Mouse (Mus musculus): ENCODE measurements around the gene Gm31371.
"Not testable (repeated sequence)": the region's sequence is repeated elsewhere in the genome, so short reads cannot be mapped to it uniquely, and the experiment has no call there.

The Gm31371 gene

GRCm38 (mm10) chr8:19903092-19903491 lies at the start of gene Gm31371:
Gm31371 (plus strand) TSS chr8:19903392.
- DNase-seq = not testable (repeated sequence)

GRCm38 (mm10) chr8:19906425-19907055 lies 3.3 kb downstream of the Gm31371 start:
- DNase-seq = not testable (repeated sequence)

- DNase-seq = not testable (repeated sequence)
Observed at GRCm38 (mm10) chr8:19908841-19909321, 5.7 kb downstream of the Gm31371 start.

- not testable (repeated sequence) for DNase-seq
Observed at GRCm38 (mm10) chr8:19919086-19919485, 15.9 kb downstream of the Gm31371 start.

- not testable (repeated sequence) for DNase-seq
Observed at GRCm38 (mm10) chr8:19934274-19934673, 31.1 kb downstream of the Gm31371 start.

GRCm38 (mm10) chr8:19935541-19936030 lies 32.4 kb downstream of the Gm31371 start:
- not testable (repeated sequence) for DNase-seq

- DNase-seq = no peak
Observed at GRCm38 (mm10) chr8:19960935-19961334, 57.7 kb downstream of the Gm31371 start.

GRCm38 (mm10) chr8:19963766-19964165 lies 60.6 kb downstream of the Gm31371 start:
- not testable (repeated sequence) for DNase-seq

GRCm38 (mm10) chr8:19968151-19968550 lies 65.0 kb downstream of the Gm31371 start:
- DNase-seq = peak; percentile 11

GRCm38 (mm10) chr8:19975237-19975636 lies 72.0 kb downstream of the Gm31371 start:
- not testable (repeated sequence) for DNase-seq
